Mouse (Mus musculus): ENCODE measurements around the gene Ncoa1.

DNA sequence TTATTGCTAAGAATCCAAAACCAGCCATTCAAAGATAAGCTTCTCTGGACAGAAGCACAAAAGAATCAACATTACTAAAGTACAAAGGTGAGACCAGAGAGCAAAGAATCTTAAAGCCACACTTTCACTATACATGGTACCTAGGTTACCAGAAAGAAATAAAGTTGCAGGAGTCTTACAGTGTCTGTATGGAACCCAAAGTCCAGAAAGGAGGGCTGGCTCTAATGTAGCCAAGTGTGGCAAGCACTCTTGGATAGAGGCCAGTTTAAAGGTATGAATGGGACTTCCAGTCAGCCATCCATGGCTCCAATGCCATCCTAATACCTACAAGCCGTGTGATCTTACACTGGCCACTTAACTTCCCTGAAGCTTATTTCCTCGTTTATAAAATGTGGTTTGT, 7.9 kb downstream of the Ncoa1 start:
- TF ChIP-seq CTCF (IDR thresholded peaks at IDR 0.05; ENCODE audit: low read depth, low read length) (no peak), POLR2A (IDR thresholded peaks at IDR 0.05; ENCODE audit: borderline replicate concordance, low read depth, low read length) (no peak)
